Mouse (Mus musculus): Measurements from ENCODE around the gene Hivep3.

Hivep3 gene

DNA sequence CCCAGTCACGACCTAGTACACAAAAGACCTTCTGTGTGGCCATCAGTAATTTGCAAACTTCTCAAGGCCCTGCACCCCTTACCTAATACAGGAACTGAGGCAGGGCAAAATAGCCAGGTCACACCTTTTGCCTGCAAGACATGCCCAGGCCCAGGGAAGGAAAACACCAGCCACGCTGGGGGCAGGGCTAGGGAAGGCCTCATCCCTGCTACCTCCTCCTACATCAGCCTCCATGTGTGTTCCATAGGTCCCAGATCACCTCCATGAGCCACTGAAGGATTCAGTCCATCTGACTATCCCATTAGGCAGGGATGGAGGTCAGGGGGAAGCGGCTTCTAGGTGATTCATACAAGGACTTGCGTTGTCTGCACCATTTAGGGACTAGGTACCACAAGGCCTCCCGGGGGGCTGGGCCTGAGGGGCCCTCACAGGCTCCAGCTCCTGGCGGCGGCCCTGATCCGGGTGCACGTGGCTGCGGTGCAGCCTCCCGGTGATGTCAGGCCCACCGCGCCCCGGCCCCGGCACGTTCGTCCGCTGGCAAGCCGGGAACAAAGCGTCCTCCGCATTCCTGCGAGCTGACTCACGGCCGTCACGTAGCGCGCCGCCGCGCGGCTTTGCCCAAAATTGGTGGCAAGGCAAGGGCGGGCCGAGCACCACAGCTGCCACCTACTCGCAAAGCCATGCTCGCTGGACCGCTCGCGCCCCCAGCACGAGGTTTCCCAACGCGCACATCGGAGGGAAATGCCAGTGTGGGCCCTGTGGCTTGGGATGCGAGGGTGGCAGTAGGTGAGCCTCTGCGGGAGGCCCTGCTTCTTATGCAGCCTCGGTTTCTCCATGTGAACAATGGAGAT is 414.9 kb downstream of the Hivep3 start:
- DNase-seq (ENCODE audit: low read depth, low spot score) = peak; percentile 76

DNA sequence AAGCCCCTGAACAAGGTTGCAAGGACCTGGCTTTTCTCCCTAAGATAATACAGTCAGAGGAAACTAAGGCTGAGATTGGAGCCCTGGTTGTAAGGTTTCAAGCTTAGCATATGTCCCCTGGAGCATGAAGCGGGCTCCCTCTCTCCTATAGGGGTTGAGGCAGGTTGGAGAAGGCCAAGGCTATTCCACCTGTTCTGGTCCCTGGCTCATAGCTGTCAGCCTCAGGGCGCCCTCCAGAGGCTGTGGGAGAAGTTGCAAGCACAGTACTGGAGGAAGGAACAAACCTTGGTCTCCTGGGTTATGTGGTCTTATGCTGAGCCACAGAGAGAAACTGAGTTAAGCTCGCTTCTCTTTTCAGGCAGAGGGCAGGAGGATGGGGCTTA is 415.5 kb downstream of the Hivep3 start:
- DNase-seq (ENCODE audit: low read depth, low spot score) = peak; percentile 83

DNA sequence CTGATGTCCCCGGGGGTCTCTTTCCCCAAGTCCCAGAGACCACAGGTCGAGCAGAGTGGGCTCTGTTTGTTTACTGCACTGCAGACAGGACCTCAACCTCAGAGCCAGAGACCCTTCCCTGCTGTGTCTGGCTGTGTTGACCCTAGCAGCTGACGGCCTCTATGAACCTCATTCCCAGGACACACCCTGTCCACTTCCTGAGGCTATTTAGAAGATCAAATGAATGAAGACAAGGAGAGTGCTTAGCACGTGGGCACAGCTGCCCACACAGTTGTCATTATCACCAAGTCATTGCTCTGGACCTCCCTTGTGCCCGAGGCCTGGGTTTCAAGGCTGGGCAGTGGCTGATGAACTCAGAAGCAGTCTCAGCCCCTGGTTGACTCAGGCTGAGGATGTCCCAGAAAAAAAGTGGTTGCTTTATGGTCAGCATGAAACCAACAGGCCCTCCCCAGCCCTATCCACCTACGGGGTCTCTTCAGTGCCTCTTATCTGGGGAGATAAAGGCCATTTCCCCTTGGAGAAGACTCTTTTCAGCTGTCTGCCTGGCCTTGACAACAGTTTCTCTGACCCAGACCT is 416.8 kb downstream of the Hivep3 start:
- no peak for DNase-seq (ENCODE audit: low read depth, low spot score)

DNA sequence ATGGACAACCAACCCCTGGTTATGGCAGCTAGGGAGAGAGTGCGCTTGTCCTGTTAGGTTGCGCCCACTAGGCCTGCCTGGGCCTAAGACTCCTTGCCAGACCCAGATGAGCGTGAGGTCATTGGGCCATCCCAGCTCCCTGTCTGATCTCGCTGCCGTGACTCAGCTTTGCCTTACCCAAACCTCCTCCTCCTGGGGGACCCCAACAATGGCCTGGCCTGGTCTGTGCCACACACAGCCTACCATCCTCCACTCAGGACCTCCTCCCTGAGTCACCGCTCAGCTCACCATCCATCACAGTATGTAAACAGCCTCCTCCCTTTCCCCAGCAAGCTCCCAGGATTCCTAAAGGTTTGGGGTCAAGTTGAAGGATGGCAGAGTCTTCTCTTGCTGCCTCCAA is 418.3 kb downstream of the Hivep3 start:
- DNase-seq (ENCODE audit: low read depth, low spot score) = no peak

DNA sequence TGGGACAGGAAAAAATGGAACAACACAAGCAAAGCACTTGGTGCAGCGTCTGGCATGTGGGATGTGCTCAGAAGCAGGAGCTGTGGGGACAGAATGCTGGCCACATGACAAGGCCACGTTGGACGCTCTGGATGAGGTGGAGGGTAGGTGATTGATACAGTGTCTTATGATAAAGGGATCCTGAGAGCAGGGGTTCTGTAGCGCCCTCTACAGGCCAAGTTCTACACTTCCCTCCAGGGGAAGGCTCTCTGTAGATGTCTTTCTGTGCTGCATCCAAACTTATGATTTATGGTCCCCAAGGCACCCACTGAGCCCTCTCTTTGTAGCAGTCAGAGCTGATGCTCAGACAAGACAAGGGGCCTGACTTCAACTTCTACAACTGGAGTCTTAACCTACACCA is 419.1 kb downstream of the Hivep3 start:
- peak; percentile 23 for DNase-seq (ENCODE audit: low read depth, low spot score)

DNA sequence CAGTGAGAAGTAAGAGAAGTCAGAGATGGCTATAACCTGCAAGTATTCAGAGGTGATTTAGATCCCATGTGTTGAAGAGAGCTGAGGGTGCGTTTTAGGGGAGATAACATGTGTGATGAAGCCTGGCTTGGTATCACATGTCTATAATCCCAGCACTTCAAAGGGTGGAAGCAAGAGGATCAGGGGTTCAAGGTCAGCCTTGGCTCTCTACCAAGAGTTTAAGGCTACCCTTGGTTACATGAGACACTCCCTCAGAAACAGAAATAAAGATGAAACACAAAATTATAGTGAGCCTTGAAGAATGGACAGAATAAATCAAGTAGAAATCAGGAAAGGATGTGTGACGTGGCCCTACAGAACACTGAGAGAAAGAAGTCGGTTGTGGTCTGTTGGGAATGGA is 420.2 kb downstream of the Hivep3 start:
- DNase-seq (ENCODE audit: low read depth, low spot score) = no peak

DNA sequence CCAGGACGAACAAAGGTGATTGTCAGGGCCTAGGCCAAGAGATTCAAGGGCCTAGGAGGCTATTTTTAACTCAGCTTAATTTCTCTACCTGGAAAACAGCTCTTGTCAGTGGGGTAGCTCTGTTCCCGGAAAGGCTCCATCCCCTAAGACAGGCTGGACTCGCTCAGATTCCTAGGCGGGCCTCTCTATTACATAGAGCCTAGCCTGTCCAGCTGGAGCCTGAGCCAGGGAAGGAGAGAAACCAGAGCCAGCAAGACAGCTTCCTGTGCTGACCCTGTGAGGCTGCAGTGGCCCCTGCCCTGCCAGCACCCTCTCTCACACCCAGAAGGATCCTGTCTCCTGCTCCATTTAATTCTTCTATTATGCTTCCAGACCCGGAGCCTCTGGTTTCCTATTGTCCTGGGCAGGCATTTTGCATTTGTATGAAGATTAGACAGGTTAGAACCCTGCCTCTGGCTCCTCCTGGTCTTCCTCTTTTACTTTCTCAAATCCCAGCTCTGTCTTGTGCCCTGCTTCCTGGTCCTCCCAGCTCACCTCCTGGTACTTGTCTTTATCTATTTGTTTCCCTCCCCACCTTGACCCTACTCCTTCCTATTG is 425.2 kb downstream of the Hivep3 start:
- peak; percentile 65 for DNase-seq (ENCODE audit: low read depth, low spot score)

DNA sequence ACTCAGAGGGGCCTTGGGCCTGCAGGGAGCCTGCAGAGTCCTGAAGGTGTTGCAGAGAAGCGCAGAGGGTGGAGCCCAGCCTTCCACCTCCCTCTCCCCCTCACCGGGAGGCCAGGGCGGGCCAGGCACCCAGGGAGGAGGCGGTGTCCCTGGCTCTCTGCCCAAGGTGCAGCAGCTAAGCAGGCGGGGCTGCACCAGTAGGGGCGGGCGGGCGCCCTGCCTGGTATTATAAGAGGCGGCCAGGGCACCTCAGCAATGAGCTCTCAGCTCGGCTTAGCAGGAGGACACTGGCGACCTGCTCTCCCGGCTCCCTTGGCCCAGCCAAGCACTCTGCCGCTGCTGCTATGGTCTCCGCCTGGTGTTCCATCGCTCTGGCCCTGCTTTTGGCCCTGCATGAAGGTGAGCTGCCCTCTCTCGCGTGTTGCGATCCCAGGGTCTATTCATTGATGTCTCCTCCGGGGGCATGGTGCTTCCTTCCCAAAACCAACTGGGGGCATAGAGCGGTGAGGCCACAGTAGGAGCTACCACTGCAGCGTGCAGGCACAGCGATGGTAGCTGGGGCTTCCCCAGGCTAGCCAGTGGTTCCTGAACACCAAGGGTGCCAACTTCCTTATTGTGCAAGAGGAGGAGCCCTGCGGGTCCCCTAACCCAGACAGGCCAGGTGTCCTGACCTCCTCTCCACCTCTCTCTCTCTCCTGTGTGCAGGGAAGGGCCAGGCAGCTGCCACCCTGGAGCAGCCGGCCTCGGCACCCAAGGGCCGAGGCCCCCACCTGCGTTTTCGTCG is 427.8 kb downstream of the Hivep3 start, which contains the start of gene Edn2:
Gene Edn2, plus strand, starts transcription at position 41 of the 784 bp plus-strand sequence.
- peak; percentile 61 for DNase-seq (ENCODE audit: low read depth, low spot score)

DNA sequence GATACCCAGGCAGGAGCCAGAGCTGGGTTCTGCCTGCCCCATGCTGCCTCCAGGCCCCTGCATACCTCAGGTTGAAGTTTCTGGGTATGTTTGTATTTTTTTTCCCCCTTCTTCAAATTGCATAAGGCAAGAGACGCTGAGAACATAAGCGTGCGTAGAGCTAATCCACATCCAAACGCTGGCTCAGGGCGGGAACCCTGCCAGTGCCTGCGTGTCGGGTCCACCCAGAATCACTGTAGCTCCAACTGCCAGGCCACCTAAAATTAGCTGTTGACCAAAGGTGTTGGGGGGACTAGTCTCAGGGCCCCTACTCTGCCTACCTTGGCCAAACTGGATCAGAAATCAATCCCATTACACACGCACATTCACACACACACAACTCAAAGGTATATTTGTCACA is 429.0 kb downstream of the Hivep3 start:
- DNase-seq (ENCODE audit: low read depth, low spot score) = no peak

DNA sequence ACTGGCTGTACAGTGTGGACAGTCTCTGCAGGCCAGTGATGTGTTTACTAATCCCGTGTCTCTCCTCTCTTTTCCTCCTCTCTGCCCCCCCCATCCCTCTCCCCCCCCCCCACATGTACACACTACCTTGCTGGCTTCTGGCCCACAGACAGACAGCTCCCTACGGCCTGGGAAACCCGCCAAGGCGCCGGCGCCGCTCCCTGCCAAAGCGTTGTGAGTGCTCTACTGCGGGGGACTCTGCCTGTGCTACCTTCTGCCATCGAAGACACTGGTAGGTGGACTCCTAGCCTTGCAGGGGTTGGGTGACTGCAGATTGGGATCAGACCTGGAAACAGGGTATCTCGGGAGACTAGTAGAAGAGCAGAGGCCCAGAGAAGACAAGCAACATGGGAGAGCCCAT is 429.7 kb downstream of the Hivep3 start:
- DNase-seq (ENCODE audit: low read depth, low spot score) = peak; percentile 45

DNA sequence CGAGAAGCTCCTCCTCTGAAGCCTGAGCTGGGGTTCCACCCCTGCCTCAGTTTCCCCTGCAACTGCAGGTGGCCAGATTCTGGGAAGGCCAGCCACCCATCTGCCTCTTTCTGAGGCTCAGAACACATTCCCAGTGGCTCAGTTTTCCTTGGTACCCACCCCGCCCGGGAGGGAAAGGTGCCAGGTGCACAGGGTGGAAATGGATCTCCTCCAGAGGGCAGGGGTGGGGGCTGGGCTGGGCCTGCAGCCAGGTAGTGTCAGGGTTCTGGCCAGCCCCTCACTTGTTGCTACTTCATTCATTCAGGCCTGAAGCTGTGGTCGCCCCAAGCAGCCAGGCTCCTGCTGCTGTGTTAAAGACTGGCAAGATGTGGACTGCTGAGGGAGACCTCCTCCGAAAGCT is 430.7 kb downstream of the Hivep3 start:
- DNase-seq (ENCODE audit: low read depth, low spot score) = no peak

DNA sequence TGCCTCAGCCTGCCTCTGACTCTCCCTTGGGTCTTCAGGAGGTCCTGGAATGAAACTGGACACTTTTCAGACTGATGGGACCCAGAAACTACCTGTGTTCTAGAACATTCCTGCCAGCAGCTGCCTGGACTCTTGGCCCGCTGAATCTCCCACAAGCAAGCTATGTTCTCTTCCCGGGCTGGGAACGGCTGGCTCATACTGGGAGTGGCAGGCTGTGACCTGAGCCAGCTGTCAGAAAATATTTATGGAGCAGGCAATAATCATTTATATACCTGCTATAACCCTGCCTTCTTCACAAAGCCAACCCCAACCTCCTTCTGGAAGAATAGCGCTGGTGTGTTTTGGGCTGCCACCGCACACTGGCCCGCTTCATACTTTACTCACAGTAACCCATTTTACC is 434.2 kb downstream of the Hivep3 start:
- no peak for DNase-seq (ENCODE audit: low read depth, low spot score)

DNA sequence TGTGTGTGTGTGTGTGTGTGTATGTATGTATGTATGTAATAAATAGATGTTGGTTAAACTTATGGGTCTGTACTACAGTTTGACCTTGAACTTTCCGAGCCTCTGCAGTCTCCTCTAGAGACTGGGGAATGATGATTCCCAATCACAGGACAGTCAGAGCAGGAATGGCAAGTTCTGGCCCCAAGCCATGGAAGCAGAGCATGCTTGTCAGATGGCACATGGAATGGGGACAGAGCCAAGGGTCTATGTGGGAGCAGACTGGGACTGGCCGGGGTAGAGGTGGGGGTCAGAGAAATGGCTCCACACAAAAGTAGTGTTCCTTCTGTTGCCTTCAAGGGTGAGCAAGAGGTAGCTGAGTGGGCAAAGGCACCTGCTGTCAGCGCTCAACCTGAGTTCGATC is 434.8 kb downstream of the Hivep3 start:
- no peak for DNase-seq (ENCODE audit: low read depth, low spot score)

DNA sequence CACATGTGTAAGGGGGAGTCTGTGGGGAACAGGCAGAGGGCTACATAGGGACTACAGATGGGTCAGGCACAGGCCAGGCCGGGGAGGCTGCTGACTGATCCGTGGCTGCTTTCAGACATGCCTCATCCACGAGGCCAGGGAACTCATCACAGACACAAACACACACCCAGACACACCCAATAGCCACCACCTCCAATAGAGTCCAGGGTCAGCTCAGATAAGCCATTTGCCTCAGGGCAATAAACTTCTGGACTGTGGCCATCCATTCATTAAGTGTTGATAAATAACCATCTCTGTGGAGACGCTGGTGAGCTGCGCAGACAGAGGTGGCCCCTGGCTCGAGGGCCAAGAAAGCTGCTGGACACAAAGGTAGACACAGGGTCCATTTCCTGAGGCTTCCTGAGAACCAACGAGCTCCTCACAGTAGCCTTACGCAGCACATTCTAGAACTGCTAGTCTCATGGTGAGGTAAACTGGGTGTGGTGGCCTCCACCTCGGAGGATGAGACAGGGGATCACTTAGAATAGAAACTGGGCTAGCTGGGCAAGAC is 436.9 kb downstream of the Hivep3 start:
- no peak for DNase-seq (ENCODE audit: low read depth, low spot score)

DNA sequence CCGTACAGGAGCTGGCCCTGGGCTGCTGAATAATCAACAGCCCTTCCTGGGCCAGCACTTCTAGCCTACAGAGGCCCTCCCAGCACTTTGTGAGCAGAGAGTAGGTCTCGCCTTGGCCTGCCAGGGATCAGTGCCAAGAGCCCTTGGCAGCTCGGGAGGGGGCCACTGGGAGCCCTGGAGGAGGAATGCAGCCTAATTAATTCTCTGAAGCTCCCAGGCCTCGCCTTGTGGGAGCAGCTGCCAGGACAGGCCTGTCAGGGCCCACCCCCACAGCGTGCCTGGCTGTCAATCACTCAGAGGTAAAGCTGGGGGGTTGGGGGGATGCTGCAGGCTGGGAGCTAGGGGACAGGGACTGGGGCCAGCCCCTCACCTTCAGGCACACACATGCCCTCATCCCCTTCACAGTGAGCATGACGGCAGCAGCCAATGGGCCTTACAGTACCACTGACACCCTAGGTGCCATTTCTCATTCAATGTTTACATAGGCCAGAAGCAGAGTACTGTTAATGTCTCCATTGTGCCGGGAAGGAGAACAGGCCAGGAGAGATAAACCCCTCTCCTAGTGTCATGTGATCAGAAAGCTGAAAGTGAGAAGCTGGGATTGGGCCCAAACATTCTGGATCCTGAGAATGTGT is 438.6 kb downstream of the Hivep3 start:
- peak; percentile 13 for DNase-seq (ENCODE audit: low read depth, low spot score)

DNA sequence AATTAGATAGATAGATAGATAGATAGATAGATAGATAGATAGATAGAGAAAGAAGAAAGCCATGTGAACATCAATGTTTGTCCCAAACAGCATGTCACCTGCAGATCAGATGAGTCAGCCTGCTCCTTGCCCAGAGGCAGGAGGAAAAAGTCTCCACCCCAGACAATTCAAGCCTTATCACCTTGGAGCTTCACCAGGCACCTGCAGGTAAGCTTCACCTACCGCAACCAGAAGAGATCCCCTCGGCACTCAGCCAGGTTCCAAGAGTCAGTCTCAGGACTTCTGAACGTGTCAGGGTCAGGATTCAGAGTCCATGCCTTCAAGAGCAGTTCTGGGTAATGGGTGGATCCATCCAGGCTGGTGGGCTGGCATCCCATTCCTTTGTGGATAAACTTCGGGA is 445.5 kb downstream of the Hivep3 start:
- no peak for DNase-seq (ENCODE audit: low read depth, low spot score)

DNA sequence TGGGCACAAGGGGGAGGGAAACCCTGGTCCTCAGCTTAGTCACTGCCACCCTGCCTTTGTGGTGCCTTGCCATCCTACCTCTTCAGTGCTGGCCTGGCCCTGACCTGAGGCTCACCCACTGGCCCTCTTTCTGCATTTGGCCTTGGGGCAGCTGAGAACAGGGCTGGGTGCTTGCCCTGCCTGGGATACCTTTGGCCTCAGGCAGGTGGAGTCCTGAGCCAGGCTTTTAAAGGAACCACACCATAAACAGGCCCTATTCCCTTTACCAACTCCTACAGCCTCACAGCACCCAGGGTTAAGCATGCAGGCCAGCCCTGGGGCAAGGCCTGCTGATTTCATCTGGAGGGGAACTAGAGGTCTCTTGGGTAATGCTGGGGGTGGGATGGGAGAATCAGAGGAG is 447.0 kb downstream of the Hivep3 start:
- DNase-seq (ENCODE audit: low read depth, low spot score) = no peak

DNA sequence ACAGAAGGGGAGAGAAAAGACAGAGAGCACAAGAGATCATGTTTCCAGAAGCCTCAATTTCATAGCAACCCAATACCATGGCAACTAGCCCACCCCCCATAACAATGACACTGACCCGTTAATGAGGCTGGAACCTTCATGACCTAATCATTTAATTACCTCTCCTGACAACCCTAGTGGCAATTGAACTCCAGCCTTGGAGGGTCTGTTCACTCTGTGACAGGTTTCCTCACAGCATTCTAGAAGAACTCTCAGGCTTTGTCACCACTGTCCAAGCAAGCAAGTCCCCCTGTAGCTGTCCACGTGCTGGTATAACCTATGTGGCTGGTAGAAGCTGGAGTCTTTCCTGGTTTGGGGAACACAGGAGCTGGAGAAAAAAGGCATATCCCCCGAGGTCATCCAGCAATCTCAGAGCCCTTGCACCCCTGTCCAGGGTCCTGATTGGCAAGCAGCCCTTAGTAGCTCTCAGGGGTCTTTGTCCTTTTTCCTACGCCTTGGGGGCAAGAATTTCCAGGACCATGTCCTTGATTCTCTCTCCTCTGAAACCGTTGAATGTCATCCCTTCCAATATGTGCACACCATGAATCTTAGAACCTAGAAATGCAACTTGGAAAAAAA is 450.9 kb downstream of the Hivep3 start:
- peak; percentile 32 for DNase-seq (ENCODE audit: low read depth, low spot score)

DNA sequence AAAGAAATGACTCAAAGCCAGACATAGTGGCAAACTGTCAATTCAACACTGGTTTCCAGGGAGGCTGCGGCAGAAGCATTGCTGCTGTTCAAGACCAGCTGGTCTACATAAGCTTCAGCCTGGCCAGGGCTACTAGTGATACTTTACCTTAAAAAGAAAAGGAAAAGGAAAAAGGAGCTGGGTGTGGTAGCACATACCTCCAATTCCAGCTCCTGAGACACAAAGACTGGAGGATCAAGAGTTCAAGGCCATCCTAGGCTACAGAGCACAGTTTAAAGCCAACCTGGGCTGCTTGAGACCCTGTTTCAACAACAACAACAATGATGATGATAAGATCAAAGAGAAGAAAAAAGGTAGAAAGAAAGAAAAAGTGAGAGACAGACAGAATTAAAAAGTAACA is 452.9 kb downstream of the Hivep3 start:
- DNase-seq (ENCODE audit: low read depth, low spot score) = peak; percentile 45

DNA sequence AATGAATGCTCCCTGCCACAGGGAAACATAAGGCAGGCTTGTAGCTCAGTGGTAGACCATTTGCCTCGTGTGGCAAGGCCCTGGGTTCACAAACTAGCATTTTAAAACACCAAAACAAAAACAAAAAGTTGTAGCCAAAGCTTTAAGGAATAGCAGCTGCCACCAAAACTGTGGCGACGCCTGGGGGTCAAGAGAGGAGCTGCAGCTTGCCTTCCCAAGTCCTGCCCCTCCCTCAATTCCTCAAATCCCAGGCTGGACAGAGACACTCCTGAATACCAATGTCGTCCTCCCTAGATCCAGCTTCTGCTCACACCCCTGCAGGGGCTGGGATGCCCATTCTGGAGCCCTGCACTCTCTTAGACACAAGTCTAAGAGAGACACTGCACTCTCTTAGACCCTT is 453.4 kb downstream of the Hivep3 start:
- peak; percentile 83 for DNase-seq (ENCODE audit: low read depth, low spot score)

All from ZHBTc4 (cell line).